Mouse (Mus musculus) embryo, embryonic 11.5 days (tissue): ENCODE data around the gene Fibp.
A peak's percentile ranks its signal among the peaks of the same experiment; 100 is the strongest.
"Not testable (repeated sequence)": the region's sequence is repeated elsewhere in the genome, so short reads cannot be mapped to it uniquely, and the experiment has no call there.

ENCODE experiments used
- DNase-seq: peaks from one replicate; pipeline ENCODE4 v3.0.0-alpha.2; 2012; ENCODE audit warnings: low read depth, low spot score

Gene Fibp

GRCm38 (mm10) chr19:5487768-5488550, 27.5 kb downstream of the Fibp start, which contains the start of gene Mus81:
Gene Mus81 (minus strand): TSS chr19:5488402.
- DNase-seq = peak; percentile 88

- peak; percentile 94 for DNase-seq
These were observed 28.6 kb downstream of the Fibp start for GRCm38 (mm10) chr19:5488878-5489571.

- DNase-seq = not testable (repeated sequence)
These were observed 29.3 kb downstream of the Fibp start for GRCm38 (mm10) chr19:5489721-5490120.

- peak; percentile 92 for DNase-seq
These were observed 30.0 kb downstream of the Fibp start, which contains the start of gene Cfl1 for GRCm38 (mm10) chr19:5490313-5490897. Gene Cfl1 (plus strand): TSS chr19:5490455.

GRCm38 (mm10) chr19:5490898-5491708, 30.7 kb downstream of the Fibp start:
- DNase-seq = peak; percentile 59

GRCm38 (mm10) chr19:5492641-5493040, 32.2 kb downstream of the Fibp start:
- no peak for DNase-seq

GRCm38 (mm10) chr19:5493301-5493721, 32.9 kb downstream of the Fibp start:
- not testable (repeated sequence) for DNase-seq

GRCm38 (mm10) chr19:5494314-5494713, 33.9 kb downstream of the Fibp start:
- no peak for DNase-seq

GRCm38 (mm10) chr19:5495353-5496051, 35.1 kb downstream of the Fibp start:
- DNase-seq = no peak

GRCm38 (mm10) chr19:5496052-5496370, 35.6 kb downstream of the Fibp start:
- no peak for DNase-seq

GRCm38 (mm10) chr19:5500330-5500875, 40.0 kb downstream of the Fibp start:
- DNase-seq = no peak

GRCm38 (mm10) chr19:5503687-5504086, 43.3 kb downstream of the Fibp start, which contains the start of gene 1700020D05Rik:
Gene 1700020D05Rik (minus strand): TSS chr19:5503787.
- no peak for DNase-seq

GRCm38 (mm10) chr19:5510031-5511026, 49.9 kb downstream of the Fibp start, which contains the start of gene Snx32:
Gene Snx32 (minus strand): TSS chr19:5510538.
- DNase-seq = peak; percentile 92

- no peak for DNase-seq
These were observed 50.7 kb downstream of the Fibp start for GRCm38 (mm10) chr19:5511074-5511632.

- no peak for DNase-seq
These were observed 51.9 kb downstream of the Fibp start for GRCm38 (mm10) chr19:5512091-5513004.

GRCm38 (mm10) chr19:5513005-5513349, 52.6 kb downstream of the Fibp start:
- DNase-seq = no peak
